Mouse (Mus musculus): Measurements from ENCODE around the gene Cirbp. TPM values are rescaled to one million over a fixed set of nuclear protein-coding genes. Genes with fewer than 3 reads are reported as not detected.
A peak's percentile ranks its signal among the peaks of the same experiment; 100 is the strongest.

The Cirbp gene
- polyA plus RNA-seq, 1 experiment from 2014 or later = 90.3 TPM

GRCm38 (mm10) chr10:80131316-80131951 lies 34.4 kb upstream of the Cirbp start:
- Histone ChIP-seq H3K9me3 (no peaks in the 10 kb centered on the region), H3K27ac (no peak overlapping the region), H3K4me2 (no peak overlapping the region), H3K9ac (no peak overlapping the region), H3K36me3 (peaks cover 53% of the 10 kb centered on the region), H3K4me1 (peaks cover 27% of the 10 kb centered on the region), H3K4me3 (replicated peaks) (no peak overlapping the region), H3K27me3 (replicated peaks) (no peaks in the 10 kb centered on the region)
- no peak for ATAC-seq (ENCODE audit: insufficient read depth, low FRiP score, low read depth)
- WGBS = 31% methylated on average over 55 of the region's 55 CpGs

- H3K4me1 ChIP-seq = peaks cover 31% of the 10 kb centered on the region
- no peak overlapping the region for H3K4me3 ChIP-seq (replicated peaks)
- ATAC-seq (ENCODE audit: insufficient read depth, low FRiP score, low read depth) = no peak
- no peak overlapping the region for H3K9ac ChIP-seq
- no peak overlapping the region for H3K4me2 ChIP-seq
- WGBS = 51% methylated on average over 27 of the region's 27 CpGs
- H3K27me3 ChIP-seq (replicated peaks) = peaks cover 4% of the 10 kb centered on the region
- H3K36me3 ChIP-seq = peaks cover 49% of the 10 kb centered on the region
- no peaks in the 10 kb centered on the region for H3K9me3 ChIP-seq
- no peak overlapping the region for H3K27ac ChIP-seq
Observed at GRCm38 (mm10) chr10:80131952-80132350, 33.8 kb upstream of the Cirbp start.

GRCm38 (mm10) chr10:80133226-80133849 lies 32.4 kb upstream of the Cirbp start:
- Histone ChIP-seq H3K27ac (no peak overlapping the region), H3K4me2 (no peak overlapping the region), H3K9me3 (no peaks in the 10 kb centered on the region), H3K36me3 (peaks cover 35% of the 10 kb centered on the region), H3K4me1 (peaks cover 45% of the 10 kb centered on the region), H3K4me3 (replicated peaks) (no peak overlapping the region), H3K27me3 (replicated peaks) (peaks cover 12% of the 10 kb centered on the region), H3K9ac (no peak overlapping the region)
- no peak for ATAC-seq (ENCODE audit: insufficient read depth, low FRiP score, low read depth)
- WGBS = 71% methylated on average over 8 of the region's 8 CpGs

- Histone ChIP-seq H3K4me2 (no peak overlapping the region), H3K27me3 (replicated peaks) (peaks cover 16% of the 10 kb centered on the region), H3K36me3 (peaks cover 26% of the 10 kb centered on the region), H3K27ac (no peak overlapping the region), H3K9me3 (no peaks in the 10 kb centered on the region), H3K4me3 (replicated peaks) (no peak overlapping the region), H3K4me1 (peaks cover 52% of the 10 kb centered on the region), H3K9ac (no peak overlapping the region)
- ATAC-seq (ENCODE audit: insufficient read depth, low FRiP score, low read depth) = no peak
- 84% methylated on average over 9 of the region's 9 CpGs for WGBS
Observed at GRCm38 (mm10) chr10:80134421-80134820, 31.4 kb upstream of the Cirbp start.

- Histone ChIP-seq H3K4me2 (no peak overlapping the region), H3K9me3 (no peaks in the 10 kb centered on the region), H3K4me3 (replicated peaks) (no peak overlapping the region), H3K27ac (no peak overlapping the region), H3K4me1 (peaks cover 51% of the 10 kb centered on the region), H3K27me3 (replicated peaks) (peaks cover 16% of the 10 kb centered on the region), H3K9ac (no peak overlapping the region), H3K36me3 (peaks cover 23% of the 10 kb centered on the region)
- ATAC-seq (ENCODE audit: insufficient read depth, low FRiP score, low read depth) = no peak
- 82% methylated on average over 10 of the region's 10 CpGs for whole genome bisulfite sequencing
Observed at GRCm38 (mm10) chr10:80135161-80135560, 30.6 kb upstream of the Cirbp start.

GRCm38 (mm10) chr10:80135641-80136040 lies 30.1 kb upstream of the Cirbp start:
- no peak for ATAC-seq (ENCODE audit: insufficient read depth, low FRiP score, low read depth)
- Histone ChIP-seq H3K27me3 (replicated peaks) (peaks cover 16% of the 10 kb centered on the region), H3K4me2 (no peak overlapping the region), H3K4me1 (peaks cover 52% of the 10 kb centered on the region), H3K4me3 (replicated peaks) (no peak overlapping the region), H3K36me3 (peaks cover 19% of the 10 kb centered on the region), H3K9ac (no peak overlapping the region), H3K9me3 (no peaks in the 10 kb centered on the region), H3K27ac (no peak overlapping the region)
- WGBS = 87% methylated on average over 1 of the region's 1 CpGs

GRCm38 (mm10) chr10:80136179-80136951 lies 29.4 kb upstream of the Cirbp start:
- Histone ChIP-seq H3K4me3 (replicated peaks) (peak overlapping the region; percentile 63), H3K36me3 (peaks cover 11% of the 10 kb centered on the region), H3K4me2 (peak overlapping the region; percentile 99), H3K27ac (peak overlapping the region; percentile 69; the same call in 1 of the 2 replicates), H3K9me3 (no peaks in the 10 kb centered on the region), H3K9ac (no peak overlapping the region), H3K27me3 (replicated peaks) (peaks cover 16% of the 10 kb centered on the region), H3K4me1 (peaks cover 44% of the 10 kb centered on the region)
- WGBS = 17% methylated on average over 46 of the region's 49 CpGs
- ATAC-seq (ENCODE audit: insufficient read depth, low FRiP score, low read depth) = no peak

GRCm38 (mm10) chr10:80136952-80137625 lies 28.7 kb upstream of the Cirbp start:
- ATAC-seq (ENCODE audit: insufficient read depth, low FRiP score, low read depth) = no peak
- Histone ChIP-seq H3K9me3 (no peaks in the 10 kb centered on the region), H3K9ac (no peak overlapping the region), H3K4me3 (replicated peaks) (peak overlapping the region; percentile 63), H3K4me1 (peaks cover 37% of the 10 kb centered on the region), H3K27ac (peak overlapping the region; percentile 69), H3K27me3 (replicated peaks) (peaks cover 16% of the 10 kb centered on the region), H3K36me3 (peaks cover 5% of the 10 kb centered on the region), H3K4me2 (peak overlapping the region; percentile 99)
- 5% methylated on average over 29 of the region's 29 CpGs for WGBS

GRCm38 (mm10) chr10:80137626-80138552 lies 27.9 kb upstream of the Cirbp start:
- whole genome bisulfite sequencing = 7% methylated on average over 30 of the region's 33 CpGs

GRCm38 (mm10) chr10:80138553-80139438 lies 27.0 kb upstream of the Cirbp start, which contains the start of gene Atp5d:
TSS of gene Atp5d (plus strand) at chr10:80138632.
- ATAC-seq (ENCODE audit: insufficient read depth, low FRiP score, low read depth) = peak; percentile 4; the same call in 1 of the 2 replicates
- H3K9ac ChIP-seq = peak within 1 kb of the TSS; percentile 65
- H3K27me3 ChIP-seq (replicated peaks) = peaks cover 16% of the 10 kb centered on the region
- peaks cover 41% of the 10 kb centered on the region for H3K4me1 ChIP-seq
- peak within 1 kb of the TSS; percentile 75 for H3K27ac ChIP-seq
- H3K4me2 ChIP-seq = peak within 1 kb of the TSS; percentile 99
- peak within 1 kb of the TSS; percentile 63 for H3K4me3 ChIP-seq (replicated peaks)
- peaks cover under 1% of the 10 kb centered on the region; the same call in 1 of the 2 replicates for H3K36me3 ChIP-seq
- WGBS = under 1% methylated on average over 65 of the region's 94 CpGs
- H3K9me3 ChIP-seq = no peaks in the 10 kb centered on the region

More at GRCm38 (mm10) chr10:80137626-80138552, 27.9 kb upstream of the Cirbp start:
- Histone ChIP-seq H3K9me3 (no peaks in the 10 kb centered on the region), H3K27ac (peak overlapping the region; percentile 75), H3K9ac (peak overlapping the region; percentile 65; the same call in 1 of the 2 replicates), H3K4me2 (peak overlapping the region; percentile 99), H3K4me1 (peaks cover 39% of the 10 kb centered on the region), H3K4me3 (replicated peaks) (peak overlapping the region; percentile 63), H3K36me3 (no peaks in the 10 kb centered on the region), H3K27me3 (replicated peaks) (peaks cover 16% of the 10 kb centered on the region)
- no peak for ATAC-seq (ENCODE audit: insufficient read depth, low FRiP score, low read depth)
